Mouse (Mus musculus) Patski (cell line): ENCODE results near the gene Slc38a6. TPM values are rescaled to one million over a fixed set of nuclear protein-coding genes. Genes with fewer than 3 reads are reported as not detected.

ENCODE experiments used
- ATAC-seq: fragments of 100-300 bp; one replicate; pipeline ENCODE4 v1.8.0; 2021
- CTCF ChIA-PET: fragments of 350-600 bp; sonication (Branson Sonifier 250); formaldehyde crosslinking; loops from one replicate; lab custom pipeline; 2022; ENCODE audit warnings: inconsistent platforms; lab: Charles Lee
- POLR2A ChIA-PET: fragments of 350-600 bp; sonication (Branson Sonifier 250); formaldehyde crosslinking; loops from one replicate; lab custom pipeline; 2022; ENCODE audit warnings: antibody characterized with exemption, inconsistent platforms; lab: Charles Lee
- DNase-seq: peaks from one replicate; pipeline ENCODE4 v3.0.0-alpha.2; 2011; ENCODE audit warnings: low read depth, low spot score
- H3K27me3 ChIP-seq: fragments of 371-371 bp; one replicate; pipeline ENCODE4 v1.5.1; 2021
- CTCF ChIP-seq: fragments of 100-300 bp; IDR thresholded peaks from one replicate; pipeline ENCODE4 v1.5.1; 2021
- in situ Hi-C: fragments of 300-500 bp; cut with MboI; formaldehyde crosslinking; loops from 3 replicates; pipeline ENCODE4 v1.11.1; 2018; ENCODE audit warnings: low pct_unique_long_range_greater_than_20kb, mixed read lengths
- polyA plus RNA-seq: library from polyadenylated mRNA; unstranded; gene quantifications from one replicate; pipeline ENCODE4 v1.2.3, GENCODE M21; 2021

Slc38a6 gene
- polyA plus RNA-seq, 1 experiment from 2014 or later: 17.1 TPM

- in situ Hi-C loops: loop anchor here (5.0 kb wide), 1 partner anchor 34 kb away; no protein-coding TSS in a partner anchor
- DNase-seq (peak; percentile 91), ATAC-seq (peak; percentile 87)
- no peaks in the 10 kb centered on the region for H3K27me3 ChIP-seq
- ChIA-PET POLR2A (interaction anchor here (0.6 kb wide), 2 partner anchors 14 to 29 kb away, joined by 3 read pairs; no protein-coding TSS in a partner anchor), CTCF (interaction anchor here (1.6 kb wide), 1 partner anchor 67 kb away, joined by 4 read pairs; no protein-coding TSS in a partner anchor)
- TF ChIP-seq CTCF: no peak
Measured at GRCm38 (mm10) chr12:73383179-73383510, 96.6 kb downstream of the Slc38a6 start.

- ChIA-PET POLR2A (no interaction called here), CTCF (interaction anchor here (1.6 kb wide), 1 partner anchor 66 kb away, joined by 4 read pairs; no protein-coding TSS in a partner anchor)
- in situ Hi-C loops: loop anchor here (5.0 kb wide), 1 partner anchor 33 kb away; no protein-coding TSS in a partner anchor
- DNase-seq (no peak), ATAC-seq (no peak)
- H3K27me3 ChIP-seq: no peaks in the 10 kb centered on the region
- no peak for TF ChIP-seq CTCF
Measured at GRCm38 (mm10) chr12:73383861-73384260, 97.3 kb downstream of the Slc38a6 start.

GRCm38 (mm10) chr12:73384747-73385146, 98.2 kb downstream of the Slc38a6 start:
- DNase-seq (no peak), ATAC-seq (no peak)
- ChIA-PET POLR2A (interaction anchor here (0.6 kb wide), 1 partner anchor 213 kb away, joined by 3 read pairs; no protein-coding TSS in a partner anchor), CTCF (no interaction called here)
- no peaks in the 10 kb centered on the region for H3K27me3 ChIP-seq
- no peak for TF ChIP-seq CTCF
- in situ Hi-C loops: loop anchor here (5.0 kb wide), 1 partner anchor 33 kb away; no protein-coding TSS in a partner anchor

- ChIA-PET POLR2A (no interaction called here), CTCF (interaction anchor here (1.0 kb wide), 1 partner anchor 38 kb away, joined by 3 read pairs; no protein-coding TSS in a partner anchor)
- DNase-seq (no peak), ATAC-seq (no peak)
- in situ Hi-C loops: no loop called here
- no peak for TF ChIP-seq CTCF
- H3K27me3 ChIP-seq: no peaks in the 10 kb centered on the region
Measured at GRCm38 (mm10) chr12:73392507-73392906, 105.9 kb downstream of the Slc38a6 start.

GRCm38 (mm10) chr12:73393018-73393417, 106.4 kb downstream of the Slc38a6 start:
- CTCF ChIA-PET: no interaction called here
- ATAC-seq (no peak), DNase-seq (no peak)
- TF ChIP-seq CTCF: no peak
- POLR2A ChIA-PET: interaction anchor here (1.0 kb wide), 1 partner anchor 52 kb away, joined by 6 read pairs; no protein-coding TSS in a partner anchor
- in situ Hi-C loops: no loop called here
- H3K27me3 ChIP-seq: no peaks in the 10 kb centered on the region

- ChIA-PET CTCF (no interaction called here), POLR2A (interaction anchor here (1.0 kb wide), 2 partner anchors 15 to 51 kb away, joined by 3 to 6 read pairs; no protein-coding TSS in a partner anchor)
- ATAC-seq (peak; percentile 54), DNase-seq (no peak)
- H3K27me3 ChIP-seq: no peaks in the 10 kb centered on the region
- TF ChIP-seq CTCF: no peak
- in situ Hi-C loops: no loop called here
Measured at GRCm38 (mm10) chr12:73393881-73394291, 107.3 kb downstream of the Slc38a6 start.

- no peaks in the 10 kb centered on the region for H3K27me3 ChIP-seq
- in situ Hi-C loops: no loop called here
- ChIA-PET POLR2A (no interaction called here), CTCF (no interaction called here)
- ATAC-seq (no peak), DNase-seq (no peak)
- TF ChIP-seq CTCF: no peak
Measured at GRCm38 (mm10) chr12:73394571-73394970, 108.0 kb downstream of the Slc38a6 start.

GRCm38 (mm10) chr12:73399426-73399825, 112.8 kb downstream of the Slc38a6 start:
- ChIA-PET POLR2A (no interaction called here), CTCF (no interaction called here)
- ATAC-seq (no peak), DNase-seq (no peak)
- no peak for TF ChIP-seq CTCF
- no peaks in the 10 kb centered on the region for H3K27me3 ChIP-seq
- in situ Hi-C loops: no loop called here

GRCm38 (mm10) chr12:73400481-73401025, 114.0 kb downstream of the Slc38a6 start:
- POLR2A ChIA-PET: no interaction called here
- DNase-seq (no peak), ATAC-seq (no peak)
- in situ Hi-C loops: no loop called here
- TF ChIP-seq CTCF: no peak
- CTCF ChIA-PET: no interaction called here
- no peaks in the 10 kb centered on the region for H3K27me3 ChIP-seq

GRCm38 (mm10) chr12:73401520-73402130, 115.0 kb downstream of the Slc38a6 start:
- TF ChIP-seq CTCF: no peak
- no peaks in the 10 kb centered on the region for H3K27me3 ChIP-seq
- in situ Hi-C loops: no loop called here
- DNase-seq: no peak
- POLR2A ChIA-PET: no interaction called here
- no peak for ATAC-seq
- CTCF ChIA-PET: no interaction called here

GRCm38 (mm10) chr12:73402137-73402712, 115.6 kb downstream of the Slc38a6 start:
- TF ChIP-seq CTCF: no peak
- ATAC-seq (no peak), DNase-seq (no peak)
- in situ Hi-C loops: no loop called here
- H3K27me3 ChIP-seq: no peaks in the 10 kb centered on the region
- POLR2A ChIA-PET: no interaction called here
- CTCF ChIA-PET: no interaction called here
